Mouse (Mus musculus): ENCODE measurements around the gene Ifnlr1. TPM values are rescaled to one million over a fixed set of nuclear protein-coding genes. Genes with fewer than 3 reads are reported as not detected.
"Not testable (repeated sequence)": the region's sequence is repeated elsewhere in the genome, so short reads cannot be mapped to it uniquely, and the experiment has no call there.

Ifnlr1 gene
- polyA plus RNA-seq (2015; fragmentation: Nextera tagmentation; extraction: Ambion mirVana), result 1.6 and 2.6 TPM in 2 replicates

DNA sequence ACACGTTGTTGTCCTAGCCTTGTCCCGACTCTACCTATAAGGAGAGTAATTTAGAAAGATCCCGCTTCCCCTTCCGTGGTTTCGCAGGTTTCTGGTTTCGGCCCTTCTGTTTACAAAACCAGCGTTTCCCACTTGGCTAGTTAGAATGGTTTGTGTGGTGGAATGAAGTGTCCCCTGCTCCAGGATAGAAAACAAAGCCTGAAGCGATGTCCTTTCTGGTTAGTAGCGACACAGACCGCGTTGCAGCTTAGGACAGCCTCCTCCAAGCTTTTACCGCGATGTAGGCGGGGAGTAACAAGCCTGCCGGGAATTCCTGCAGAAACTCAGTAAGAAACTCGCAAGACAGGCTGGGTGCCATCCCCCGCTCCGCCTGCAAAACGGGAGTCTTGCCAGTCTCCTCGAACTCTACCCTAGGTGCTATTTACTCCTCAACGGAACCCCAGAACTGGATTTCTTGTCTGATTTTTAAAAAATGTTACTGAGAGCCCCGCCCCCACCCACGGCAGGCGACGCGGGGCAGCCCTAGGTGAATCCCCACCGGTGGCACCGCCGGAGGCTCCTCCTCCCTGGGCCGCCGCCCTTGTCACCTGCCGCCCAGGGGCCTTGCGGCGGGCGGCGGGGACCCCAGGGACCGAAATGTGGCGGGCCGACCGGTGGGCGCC, at the start of gene Ifnlr1:
Ifnlr1 (plus strand) TSS at position 382 of the 662 bp plus-strand sequence.
- peak within 1 kb of the TSS; percentile 61 for H3K27ac ChIP-seq (ENCODE audit: low read length)
- WGBS, result under 1% methylated on average over 41 of the region's 41 CpGs

DNA sequence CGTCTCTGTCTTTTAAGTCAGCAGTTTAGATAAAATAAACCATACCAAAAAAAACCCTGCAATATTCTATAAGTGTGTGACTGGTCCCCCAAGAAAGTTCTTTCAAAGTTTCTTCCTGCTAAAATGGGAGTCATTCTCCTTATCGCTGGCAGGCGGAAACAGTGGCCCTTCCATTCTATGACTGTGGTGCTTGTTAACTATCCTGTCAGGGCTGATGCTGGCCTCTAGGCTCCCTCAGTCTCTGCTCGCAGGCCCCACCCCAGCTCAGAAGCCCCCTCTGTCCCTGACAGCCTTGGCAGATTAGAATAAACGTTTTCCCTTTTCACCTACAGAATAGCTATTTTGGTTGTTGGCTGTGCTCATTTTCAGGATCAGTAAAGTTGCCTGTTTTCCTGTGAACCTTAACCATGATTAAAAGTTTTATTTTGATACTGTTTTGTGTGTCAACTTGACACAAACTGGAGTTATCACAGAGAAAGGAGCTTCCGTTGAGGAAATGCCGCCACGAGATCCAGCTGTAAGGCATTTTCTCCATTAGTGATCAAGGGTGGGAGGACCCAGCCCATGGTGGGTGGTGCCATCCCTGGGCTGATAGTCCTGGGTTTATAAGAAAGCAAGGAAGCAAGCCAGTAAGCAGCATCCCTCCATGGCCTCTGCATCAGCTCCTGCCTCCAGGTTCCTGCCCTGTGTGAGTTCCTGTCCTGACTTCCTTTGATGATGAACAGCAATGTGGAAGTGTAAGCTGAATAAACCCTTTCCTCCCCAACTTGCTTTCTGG, 44.6 kb upstream of the Ifnlr1 start:
- not testable (repeated sequence) for H3K36me3 ChIP-seq (ENCODE audit: control insufficient read depth, insufficient read depth, low read length); H3K9me3 ChIP-seq (replicated peaks; ENCODE audit: control insufficient read depth, low read length); H3K27me3 ChIP-seq (ENCODE audit: control insufficient read depth, insufficient read depth, low read length); H3K27ac ChIP-seq (ENCODE audit: low read length); ATAC-seq (ENCODE audit: insufficient read depth, low FRiP score); H3K4me3 ChIP-seq (replicated peaks; ENCODE audit: low read length); H3K4me2 ChIP-seq (ENCODE audit: low read depth, low read length); H3K9ac ChIP-seq (ENCODE audit: low read length)
- peaks cover 14% of the 10 kb centered on the region for H3K4me1 ChIP-seq (ENCODE audit: control insufficient read depth, insufficient read depth, low read length)
- 71% methylated on average over 8 of the region's 8 CpGs for WGBS

More for the DNA sequence above, at the start of gene Ifnlr1:
- Histone ChIP-seq H3K36me3 (ENCODE audit: control insufficient read depth, insufficient read depth, low read length) (no peaks in the 10 kb centered on the region), H3K4me2 (ENCODE audit: low read depth, low read length) (peak within 1 kb of the TSS; percentile 92), H3K9me3 (replicated peaks; ENCODE audit: control insufficient read depth, low read length) (no peaks in the 10 kb centered on the region), H3K4me3 (replicated peaks; ENCODE audit: low read length) (peak within 1 kb of the TSS; percentile 63), H3K27me3 (ENCODE audit: control insufficient read depth, insufficient read depth, low read length) (peaks cover 4% of the 10 kb centered on the region; the same call in 1 of the 2 replicates), H3K4me1 (ENCODE audit: control insufficient read depth, insufficient read depth, low read length) (no peaks in the 10 kb centered on the region), H3K9ac (ENCODE audit: low read length) (peak within 1 kb of the TSS; percentile 76)
- ATAC-seq (ENCODE audit: insufficient read depth, low FRiP score), result peak; percentile 73

DNA sequence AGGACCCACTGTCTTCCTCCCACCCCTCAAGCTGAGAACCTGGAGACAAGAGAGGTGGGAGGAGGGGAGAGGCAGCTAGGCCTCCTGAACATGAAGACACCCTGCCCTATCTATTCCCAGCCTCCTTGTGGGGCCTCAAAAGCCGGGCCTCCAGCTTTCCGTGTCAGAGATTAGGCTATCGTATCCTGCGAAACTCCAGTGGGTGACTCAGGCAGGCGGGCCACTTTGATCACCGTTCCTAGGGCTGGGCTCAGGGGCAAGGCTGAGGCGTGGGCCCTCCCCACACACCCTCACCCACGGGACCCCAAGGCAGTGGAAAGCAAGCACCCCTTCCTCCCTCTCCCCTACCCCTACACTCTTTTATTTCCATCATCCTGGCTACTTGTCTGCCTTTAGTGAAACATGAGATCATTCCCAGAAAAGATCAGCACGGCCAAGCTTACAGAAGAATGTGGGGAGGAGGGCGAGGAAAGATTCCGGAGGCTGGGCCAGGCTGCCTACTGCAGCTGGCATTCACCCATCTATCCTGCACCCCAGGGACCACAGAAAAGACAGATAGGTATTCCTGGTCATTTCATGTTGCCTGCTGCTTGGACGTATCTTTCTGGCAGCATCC, 41.0 kb upstream of the Ifnlr1 start:
- no peak overlapping the region for H3K4me2 ChIP-seq (ENCODE audit: low read depth, low read length)

DNA sequence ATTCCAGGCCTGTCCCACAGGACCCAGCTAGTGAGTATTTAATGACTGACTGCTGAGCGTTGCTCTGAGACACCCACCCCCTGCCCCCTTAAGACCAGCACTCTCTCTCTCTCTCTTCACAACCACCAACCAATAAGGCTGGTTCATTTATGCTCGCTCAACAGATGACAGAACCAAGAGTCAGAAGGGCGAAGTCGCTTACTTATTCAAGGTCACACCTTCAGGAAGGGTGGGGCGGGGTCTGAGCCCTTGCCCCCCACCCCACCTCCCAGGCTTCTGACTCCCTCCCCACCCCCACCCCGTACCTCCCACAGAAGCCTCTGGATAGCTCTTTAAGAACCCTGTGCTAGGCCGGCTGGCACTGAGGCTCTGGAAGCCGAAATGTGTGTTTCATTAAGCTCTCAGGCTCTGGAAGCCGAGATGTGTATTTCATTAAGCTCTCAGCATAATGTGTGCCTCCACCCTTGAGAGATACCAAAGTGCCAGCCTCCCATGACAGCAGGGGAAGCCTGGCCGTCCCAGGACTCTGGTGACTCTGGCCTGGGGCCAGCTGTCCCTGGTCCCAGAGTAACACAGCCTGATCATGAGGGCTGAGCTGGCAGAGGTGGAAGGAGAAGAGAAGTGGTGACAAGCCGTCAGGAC, 33.0 kb upstream of the Ifnlr1 start:
- Histone ChIP-seq H3K4me3 (replicated peaks; ENCODE audit: low read length) (no peak overlapping the region), H3K9ac (ENCODE audit: low read length) (no peak overlapping the region), H3K4me1 (ENCODE audit: control insufficient read depth, insufficient read depth, low read length) (peaks cover 33% of the 10 kb centered on the region), H3K36me3 (ENCODE audit: control insufficient read depth, insufficient read depth, low read length) (no peaks in the 10 kb centered on the region), H3K27ac (ENCODE audit: low read length) (no peak overlapping the region), H3K9me3 (replicated peaks; ENCODE audit: control insufficient read depth, low read length) (no peaks in the 10 kb centered on the region), H3K27me3 (ENCODE audit: control insufficient read depth, insufficient read depth, low read length) (no peaks in the 10 kb centered on the region; the same call in 1 of the 2 replicates), H3K4me2 (ENCODE audit: low read depth, low read length) (no peak overlapping the region)
- no peak for ATAC-seq (ENCODE audit: insufficient read depth, low FRiP score)
- WGBS, result 52% methylated on average over 11 of the region's 11 CpGs

More for the DNA sequence above, 41.0 kb upstream of the Ifnlr1 start:
- Histone ChIP-seq H3K36me3 (ENCODE audit: control insufficient read depth, insufficient read depth, low read length) (no peaks in the 10 kb centered on the region), H3K4me1 (ENCODE audit: control insufficient read depth, insufficient read depth, low read length) (peaks cover 14% of the 10 kb centered on the region), H3K27me3 (ENCODE audit: control insufficient read depth, insufficient read depth, low read length) (no peaks in the 10 kb centered on the region), H3K4me3 (replicated peaks; ENCODE audit: low read length) (no peak overlapping the region), H3K27ac (ENCODE audit: low read length) (peak overlapping the region; percentile 75), H3K9ac (ENCODE audit: low read length) (peak overlapping the region; percentile 39; the same call in 1 of the 2 replicates), H3K9me3 (replicated peaks; ENCODE audit: control insufficient read depth, low read length) (no peaks in the 10 kb centered on the region)
- peak; percentile 69 for ATAC-seq (ENCODE audit: insufficient read depth, low FRiP score)
- WGBS, result 28% methylated on average over 12 of the region's 12 CpGs

DNA sequence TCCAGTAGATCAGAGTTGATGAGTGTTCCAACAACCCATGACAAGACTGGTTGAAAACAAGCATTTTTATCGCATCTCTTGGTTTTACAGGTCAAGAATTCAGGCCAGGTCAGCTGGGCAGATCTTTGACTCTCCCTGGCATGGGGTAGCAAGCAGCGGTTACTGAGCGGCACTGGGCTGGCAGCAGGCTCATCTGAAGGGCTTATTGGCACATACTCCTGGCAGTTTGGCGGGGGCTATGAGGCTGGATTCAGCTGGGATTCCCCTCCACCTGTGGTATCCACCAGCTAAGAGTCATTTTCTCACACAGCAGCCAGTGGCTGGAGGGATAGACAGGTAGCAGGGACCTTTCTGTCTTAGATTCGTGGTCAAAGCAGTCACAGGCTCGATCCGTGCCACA, 32.1 kb upstream of the Ifnlr1 start:
- no peak overlapping the region for H3K9ac ChIP-seq (ENCODE audit: low read length)
- no peak overlapping the region for H3K4me3 ChIP-seq (replicated peaks; ENCODE audit: low read length)
- 88% methylated on average over 7 of the region's 7 CpGs for WGBS
- no peak overlapping the region for H3K4me2 ChIP-seq (ENCODE audit: low read depth, low read length)
- H3K27me3 ChIP-seq (ENCODE audit: control insufficient read depth, insufficient read depth, low read length), result no peaks in the 10 kb centered on the region; the same call in 1 of the 2 replicates
- peaks cover 42% of the 10 kb centered on the region for H3K4me1 ChIP-seq (ENCODE audit: control insufficient read depth, insufficient read depth, low read length)
- no peaks in the 10 kb centered on the region for H3K36me3 ChIP-seq (ENCODE audit: control insufficient read depth, insufficient read depth, low read length)
- H3K27ac ChIP-seq (ENCODE audit: low read length), result no peak overlapping the region
- H3K9me3 ChIP-seq (replicated peaks; ENCODE audit: control insufficient read depth, low read length), result no peaks in the 10 kb centered on the region
- ATAC-seq (ENCODE audit: insufficient read depth, low FRiP score), result no peak

DNA sequence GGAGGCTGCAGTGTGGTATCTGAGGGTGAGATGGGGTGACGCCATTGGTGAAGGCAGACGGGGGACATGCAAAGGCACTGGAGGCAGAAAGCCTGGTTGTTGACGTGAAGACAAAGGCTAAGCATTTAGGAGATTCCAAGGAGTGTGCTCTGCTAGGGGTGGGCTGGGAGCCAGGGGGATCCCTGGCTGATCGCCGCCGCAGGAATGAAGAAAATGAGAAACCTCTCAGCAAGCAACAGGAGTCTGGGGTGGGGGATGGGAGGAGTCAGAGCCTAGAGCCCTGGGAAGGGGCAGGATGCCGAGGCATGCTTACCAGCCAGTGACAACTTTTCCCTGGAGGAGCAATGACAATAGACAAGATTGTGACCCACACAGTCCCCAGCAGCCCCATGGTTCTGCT, 30.6 kb upstream of the Ifnlr1 start:
- Histone ChIP-seq H3K27me3 (ENCODE audit: control insufficient read depth, insufficient read depth, low read length) (no peaks in the 10 kb centered on the region; the same call in 1 of the 2 replicates), H3K36me3 (ENCODE audit: control insufficient read depth, insufficient read depth, low read length) (no peaks in the 10 kb centered on the region), H3K4me1 (ENCODE audit: control insufficient read depth, insufficient read depth, low read length) (peaks cover 42% of the 10 kb centered on the region), H3K9me3 (replicated peaks; ENCODE audit: control insufficient read depth, low read length) (no peaks in the 10 kb centered on the region), H3K4me2 (ENCODE audit: low read depth, low read length) (no peak overlapping the region), H3K9ac (ENCODE audit: low read length) (0 out of 2 replicates have a peak overlapping the region, but pooled peaks have one; percentile 10), H3K4me3 (replicated peaks; ENCODE audit: low read length) (no peak overlapping the region), H3K27ac (ENCODE audit: low read length) (peak overlapping the region; percentile 9; the same call in 1 of the 2 replicates)
- no peak; the same call in 1 of the 2 replicates for ATAC-seq (ENCODE audit: insufficient read depth, low FRiP score)
- 42% methylated on average over 7 of the region's 7 CpGs for WGBS

DNA sequence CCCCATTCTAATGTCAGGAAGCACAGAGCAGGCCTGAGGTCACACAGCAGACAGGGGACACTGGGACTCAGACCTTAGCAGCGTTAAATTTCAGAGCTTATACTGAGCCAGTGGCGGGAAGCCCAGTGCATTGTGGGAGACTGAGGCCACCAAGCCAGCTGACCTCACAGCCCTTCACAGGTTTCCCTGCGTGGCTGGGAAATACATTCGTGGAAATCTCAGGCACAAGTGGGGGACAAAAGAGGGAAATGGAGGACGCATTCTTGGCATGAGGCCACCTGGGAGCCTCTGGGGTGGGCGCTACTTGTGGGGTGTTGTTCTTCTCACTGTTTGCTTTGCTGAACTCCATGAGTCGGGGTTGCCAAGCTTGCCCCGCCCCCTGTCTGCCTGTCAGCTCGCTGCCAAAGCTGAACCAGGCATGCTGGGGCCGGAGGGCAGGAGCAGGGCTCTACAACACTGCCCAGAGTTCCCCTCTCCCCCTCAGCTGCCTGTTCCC, 29.9 kb upstream of the Ifnlr1 start:
- Histone ChIP-seq H3K4me1 (ENCODE audit: control insufficient read depth, insufficient read depth, low read length) (peaks cover 46% of the 10 kb centered on the region), H3K9ac (ENCODE audit: low read length) (peak overlapping the region; percentile 28; the same call in 1 of the 2 replicates)

DNA sequence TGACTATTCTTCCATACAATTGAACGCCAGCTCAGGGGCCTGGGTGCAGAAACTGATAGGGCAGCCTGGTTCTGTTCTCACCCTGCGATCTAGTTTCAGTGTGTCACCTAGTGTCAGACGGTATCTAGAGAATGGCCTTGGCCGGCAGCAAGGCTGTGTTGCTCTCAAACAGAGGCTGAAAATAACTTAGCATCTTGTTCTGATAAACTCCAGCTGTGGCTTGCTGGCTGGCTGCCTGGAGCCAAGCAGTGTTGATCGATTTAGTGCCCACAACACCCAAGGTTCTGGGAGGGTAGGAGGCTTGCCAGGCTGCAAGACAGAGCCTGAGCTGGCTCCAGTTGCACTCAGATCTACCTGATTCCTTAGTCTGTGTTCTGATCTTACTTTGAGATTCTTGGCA, 27.6 kb upstream of the Ifnlr1 start:
- no peaks in the 10 kb centered on the region for H3K9me3 ChIP-seq (replicated peaks; ENCODE audit: control insufficient read depth, low read length)
- no peaks in the 10 kb centered on the region; the same call in 1 of the 2 replicates for H3K27me3 ChIP-seq (ENCODE audit: control insufficient read depth, insufficient read depth, low read length)
- no peak overlapping the region for H3K4me3 ChIP-seq (replicated peaks; ENCODE audit: low read length)
- no peak overlapping the region for H3K9ac ChIP-seq (ENCODE audit: low read length)
- peak; percentile 11; the same call in 1 of the 2 replicates for ATAC-seq (ENCODE audit: insufficient read depth, low FRiP score)
- H3K27ac ChIP-seq (ENCODE audit: low read length), result peak overlapping the region; percentile 5; the same call in 1 of the 2 replicates
- H3K4me2 ChIP-seq (ENCODE audit: low read depth, low read length), result no peak overlapping the region
- peaks cover 40% of the 10 kb centered on the region for H3K4me1 ChIP-seq (ENCODE audit: control insufficient read depth, insufficient read depth, low read length)
- 40% methylated on average over 5 of the region's 5 CpGs for WGBS
- no peaks in the 10 kb centered on the region for H3K36me3 ChIP-seq (ENCODE audit: control insufficient read depth, insufficient read depth, low read length)

More for the DNA sequence above, 29.9 kb upstream of the Ifnlr1 start:
- 18% methylated on average over 10 of the region's 10 CpGs for WGBS
- Histone ChIP-seq H3K4me3 (replicated peaks; ENCODE audit: low read length) (no peak overlapping the region), H3K4me2 (ENCODE audit: low read depth, low read length) (peak overlapping the region; percentile 31; the same call in 1 of the 2 replicates), H3K9me3 (replicated peaks; ENCODE audit: control insufficient read depth, low read length) (no peaks in the 10 kb centered on the region), H3K27me3 (ENCODE audit: control insufficient read depth, insufficient read depth, low read length) (no peaks in the 10 kb centered on the region; the same call in 1 of the 2 replicates), H3K36me3 (ENCODE audit: control insufficient read depth, insufficient read depth, low read length) (no peaks in the 10 kb centered on the region), H3K27ac (ENCODE audit: low read length) (peak overlapping the region; percentile 9)
- peak; percentile 41; the same call in 1 of the 2 replicates for ATAC-seq (ENCODE audit: insufficient read depth, low FRiP score)

Measured in stomach, embryonic 16.5 days (tissue).